Mouse (Mus musculus) CH12.LX (cell line): ENCODE measurements at regions not wholly inside any gene's neighbourhood (a gene's known extent, or its start where the extent isn't known, plus 50 kb on each side); places are given as distances from the start of the nearest gene placed in this dataset.

Experiments
- DNase-seq: peaks from one replicate; pipeline ENCODE4 v3.0.0-alpha.2; 2013; ENCODE audit errors: extremely low read depth
- H3K27ac ChIP-seq: 2 replicates; pipeline ENCODE4 v1.5.1; 2012; ENCODE audit warnings: low read depth, mild to moderate bottlenecking, control low read depth, moderate library complexity; ENCODE audit not compliant: insufficient read depth
- H3K27me3 ChIP-seq: replicated peaks from 2 replicates; pipeline ENCODE3; 2012; ENCODE audit warnings: inconsistent platforms
- H3K36me3 ChIP-seq, 2 experiments: replicated peaks in 1 of 2; 2 replicates each; pipeline versions ENCODE3 to v1.6.1; 2012; ENCODE audit warnings: inconsistent platforms in 1 of 2, low read length in 1 of 2, mild to moderate bottlenecking in 1 of 2, mixed read lengths in 1 of 2, moderate library complexity in 1 of 2; ENCODE audit not compliant: control insufficient read depth in 1 of 2, insufficient read depth in 1 of 2
- H3K4me1 ChIP-seq, 2 experiments: 2 replicates each; pipeline ENCODE4 v1.6.1; 2012; ENCODE audit warnings: inconsistent platforms in 1 of 2, moderate library complexity in 1 of 2; ENCODE audit not compliant: insufficient read depth in 2 of 2, control insufficient read depth in 1 of 2
- H3K4me2 ChIP-seq: 2 replicates; pipeline ENCODE4 v1.6.1; 2012; ENCODE audit warnings: low read depth, mild to moderate bottlenecking, control low read depth; ENCODE audit not compliant: poor library complexity, insufficient read depth, severe bottlenecking
- H3K4me3 ChIP-seq, 3 experiments: fragments of 150-350 bp in 1 of 3; sonication (generic) in 1 of 3; replicated peaks in 1 of 3; 2 replicates each; pipeline versions ENCODE3 to v1.5.1; 2011 to 2012; ENCODE audit warnings: low read depth in 2 of 3, low read length in 2 of 3, mild to moderate bottlenecking in 2 of 3, moderate library complexity in 2 of 3, control low read depth in 1 of 3, improper control_type of control experiment in 1 of 3, inconsistent platforms in 1 of 3, mixed read lengths in 1 of 3; ENCODE audit not compliant: poor library complexity in 1 of 3
- H3K79me2 ChIP-seq: replicated peaks from 2 replicates; pipeline ENCODE4 v1.6.1; 2012; ENCODE audit warnings: mild to moderate bottlenecking, moderate library complexity; ENCODE audit not compliant: control insufficient read depth, poor library complexity, insufficient read depth, severe bottlenecking; ENCODE audit errors: extremely low read depth
- H3K9ac ChIP-seq: 2 replicates; pipeline ENCODE4 v1.6.1; 2012; ENCODE audit warnings: low read depth, mild to moderate bottlenecking, control low read depth, moderate library complexity; ENCODE audit not compliant: insufficient read depth
- H3K9me3 ChIP-seq: replicated peaks from 2 replicates; pipeline ENCODE3; 2012; ENCODE audit warnings: low read length, inconsistent platforms, mixed read lengths
- CHD1 ChIP-seq: IDR thresholded peaks from 2 replicates; pipeline ENCODE4 v1.6.1; 2012; ENCODE audit warnings: low read depth, low read length, improper control_type of control experiment, inconsistent platforms
- CHD2 ChIP-seq: IDR thresholded peaks from 2 replicates; pipeline ENCODE4 v1.6.1; 2011; ENCODE audit warnings: low read length, improper control_type of control experiment
- CTCF ChIP-seq, 2 experiments: IDR thresholded peaks in 1 of 2; conservative IDR thresholded peaks in 1 of 2; 2 replicates each; pipeline ENCODE4 v1.5.1; 2011 to 2012; ENCODE audit warnings: low read depth in 2 of 2, low read length in 2 of 2, improper control_type of control experiment in 1 of 2, inconsistent platforms in 1 of 2, mild to moderate bottlenecking in 1 of 2, moderate library complexity in 1 of 2
- ETS1 ChIP-seq: conservative IDR thresholded peaks from 2 replicates; pipeline ENCODE4 v1.6.1; 2012; ENCODE audit warnings: low read depth, mild to moderate bottlenecking, inconsistent platforms, low read length, improper control_type of control experiment, moderate library complexity
- GABPA ChIP-seq: IDR thresholded peaks from 2 replicates; pipeline ENCODE4 v1.6.1; 2012; ENCODE audit warnings: low read depth, low read length, improper control_type of control experiment, inconsistent platforms; ENCODE audit not compliant: insufficient replicate concordance
- IRF4 ChIP-seq: IDR thresholded peaks from 2 replicates; pipeline ENCODE4 v1.6.1; 2014; ENCODE audit warnings: low read depth, mild to moderate bottlenecking, inconsistent platforms, low read length, improper control_type of control experiment
- MAZ ChIP-seq: IDR thresholded peaks from 2 replicates; pipeline ENCODE4 v1.6.1; 2012; ENCODE audit warnings: low read depth, mild to moderate bottlenecking, inconsistent platforms, low read length, improper control_type of control experiment, moderate library complexity
- MYC ChIP-seq: IDR thresholded peaks from 2 replicates; pipeline ENCODE4 v1.6.1; 2011; ENCODE audit warnings: low read depth, mild to moderate bottlenecking, improper control_type of control experiment, low read length
- NELFE ChIP-seq: IDR thresholded peaks from 2 replicates; pipeline ENCODE4 v1.6.1; 2011; ENCODE audit warnings: low read depth, low read length, improper control_type of control experiment
- NRF1 ChIP-seq: IDR thresholded peaks from 2 replicates; pipeline ENCODE4 v1.6.1; 2014; ENCODE audit warnings: low read depth, mild to moderate bottlenecking, inconsistent platforms, low read length, improper control_type of control experiment, moderate library complexity
- PAX5 ChIP-seq: IDR thresholded peaks from 2 replicates; pipeline ENCODE4 v1.6.1; 2012; ENCODE audit warnings: low read length, inconsistent platforms, mixed read lengths
- POLR2AphosphoS2 ChIP-seq: IDR thresholded peaks from 2 replicates; pipeline ENCODE4 v1.6.1; 2011; ENCODE audit warnings: low read depth, low read length, improper control_type of control experiment
- SIN3A ChIP-seq: IDR thresholded peaks from 2 replicates; pipeline ENCODE4 v1.6.1; 2012; ENCODE audit warnings: low read length, improper control_type of control experiment, inconsistent platforms
- TCF12 ChIP-seq: IDR thresholded peaks from 2 replicates; pipeline ENCODE4 v1.6.1; 2014; ENCODE audit warnings: low read depth, mild to moderate bottlenecking, inconsistent platforms, low read length, improper control_type of control experiment
- USF1 ChIP-seq: IDR thresholded peaks from 2 replicates; pipeline ENCODE4 v1.6.1; 2014; ENCODE audit warnings: low read depth, mild to moderate bottlenecking, inconsistent platforms, low read length, improper control_type of control experiment
- ZC3H11A ChIP-seq: IDR thresholded peaks from 2 replicates; pipeline ENCODE4 v1.6.1; 2012; ENCODE audit warnings: low read depth, mild to moderate bottlenecking, inconsistent platforms, low read length, improper control_type of control experiment
- ZMIZ1 ChIP-seq: IDR thresholded peaks from 2 replicates; pipeline ENCODE4 v1.6.1; 2012; ENCODE audit warnings: low read depth, mild to moderate bottlenecking, inconsistent platforms, low read length, improper control_type of control experiment
- dilution Hi-C: fragments of 300-500 bp; cut with MboI; formaldehyde crosslinking; loops from 2 replicates; pipeline ENCODE4 v1.14.3; 2020; ENCODE audit warnings: low sequenced_read_pairs; ENCODE audit not compliant: extremely low pct_unique_long_range_greater_than_20kb, extremely low pct_ligation_motif_present
- in situ Hi-C: fragments of 300-500 bp; cut with MboI; formaldehyde crosslinking; loops from 3 replicates; pipeline ENCODE4 v1.14.3; 2019; ENCODE audit warnings: low sequenced_read_pairs, low pct_ligation_motif_present, low pct_unique_long_range_greater_than_20kb, mixed read lengths

GRCm38 (mm10) chr10:118997034-118997433 lies 127.0 kb upstream of the Dyrk2 start:
- TF ChIP-seq CTCF (conservative IDR thresholded peaks at IDR 0.05 in 1 of 2, IDR thresholded peaks at IDR 0.05 in 1 of 2; ENCODE audit: low read depth in 2 of 2, low read length in 2 of 2) (no peak), NRF1 (no peak), ZMIZ1 (no peak), PAX5 (no peak), POLR2AphosphoS2 (no peak), CHD1 (no peak), ETS1 (no peak)
- H3K27me3 ChIP-seq: no peaks in the 10 kb centered on the region
- peaks cover 0 to 32% of the 10 kb centered on the region in 2 experiments; a peak in 2 of 4 replicates for H3K4me1 ChIP-seq
- no peak overlapping the region for H3K9ac ChIP-seq
- no peak overlapping the region for H3K4me2 ChIP-seq
- peaks cover 0 to 2% of the 10 kb centered on the region in 2 experiments for H3K36me3 ChIP-seq
- DNase-seq: no peak
- H3K27ac ChIP-seq: no peak overlapping the region
- H3K4me3 ChIP-seq: no peak overlapping the region
- H3K9me3 ChIP-seq: peaks cover 2% of the 10 kb centered on the region
- H3K79me2 ChIP-seq: no peaks in the 10 kb centered on the region
- dilution Hi-C loops: no loop called here
- in situ Hi-C loops: no loop called here

- in situ Hi-C loops: no loop called here
- Histone ChIP-seq H3K4me1 (peaks cover 0 to 9% of the 10 kb centered on the region in 2 experiments; a peak in 2 of 4 replicates), H3K36me3 (peaks cover 0 to 2% of the 10 kb centered on the region in 2 experiments), H3K27me3 (no peaks in the 10 kb centered on the region), H3K27ac (no peak overlapping the region), H3K79me2 (no peaks in the 10 kb centered on the region), H3K9ac (no peak overlapping the region), H3K4me3 (no peak overlapping the region), H3K4me2 (no peak overlapping the region), H3K9me3 (peaks cover 2% of the 10 kb centered on the region)
- DNase-seq: no peak
- dilution Hi-C loops: no loop called here
- TF ChIP-seq TCF12 (no peak), GABPA (no peak), USF1 (no peak), MAZ (no peak), NELFE (no peak), CHD1 (no peak), CTCF (conservative IDR thresholded peaks at IDR 0.05 in 1 of 2, IDR thresholded peaks at IDR 0.05 in 1 of 2; ENCODE audit: low read depth in 2 of 2, low read length in 2 of 2) (no peak), ZMIZ1 (no peak), IRF4 (no peak), MYC (no peak), CHD2 (no peak), ZC3H11A (no peak), SIN3A (no peak)
These were observed 124.0 kb upstream of the Dyrk2 start for GRCm38 (mm10) chr10:118993819-118994574.
